Mouse (Mus musculus): ENCODE results near the gene Pold1.
A peak's percentile ranks its signal among the peaks of the same experiment; 100 is the strongest.

DNA sequence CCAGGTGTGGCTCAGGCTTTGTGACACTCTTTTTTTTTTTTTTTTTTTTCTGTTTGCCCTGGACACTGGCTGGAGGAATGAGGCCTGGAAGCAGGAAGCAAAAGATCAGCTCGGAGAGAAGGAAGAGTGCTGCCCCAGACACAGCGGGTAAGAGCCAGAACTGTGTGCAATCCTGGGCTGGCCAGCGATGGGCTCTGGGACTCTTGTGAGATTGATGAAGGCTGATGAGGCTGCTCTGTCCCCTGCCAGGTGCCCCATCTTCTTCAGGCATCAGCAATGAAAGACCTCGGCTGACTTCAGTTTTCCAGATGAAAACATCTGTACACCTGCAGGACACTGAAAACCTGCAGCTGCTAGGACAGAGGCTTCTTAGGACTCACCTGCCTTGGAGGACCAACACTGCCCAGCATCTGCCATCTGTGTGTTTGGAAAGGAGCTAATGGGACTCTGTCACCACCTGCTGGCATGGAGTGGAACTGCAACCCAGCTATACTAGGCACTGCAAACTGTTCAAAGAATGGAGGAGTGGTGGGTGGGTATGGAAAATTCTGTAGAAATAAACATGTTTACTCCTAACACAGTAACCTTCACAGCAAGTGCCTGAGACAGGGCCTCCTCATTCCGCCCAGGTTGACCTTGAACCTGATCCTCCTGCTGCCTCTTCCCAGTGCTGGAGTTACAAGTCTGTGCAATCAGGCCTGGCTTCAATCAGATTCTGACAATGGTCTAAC is 63.6 kb downstream of the Pold1 start:
- TF ChIP-seq CTCF (IDR thresholded peaks at IDR 0.05; ENCODE audit: low read depth, low read length) (peak; percentile 100), GATA1 (IDR thresholded peaks at IDR 0.05; ENCODE audit: borderline replicate concordance, low read length) (no peak), POLR2AphosphoS5 (IDR thresholded peaks at IDR 0.05; ENCODE audit: insufficient replicate concordance, low read depth, low read length) (no peak)
